Mouse (Mus musculus) activated CD4-positive, CD25-positive, alpha-beta regulatory T cell, adult 4 months (primary cell): Measurements from ENCODE around the gene Gm28102. TPM values are rescaled to one million over a fixed set of nuclear protein-coding genes. Genes with fewer than 3 reads are reported as not detected.
"Not testable (repeated sequence)": the region's sequence is repeated elsewhere in the genome, so short reads cannot be mapped to it uniquely, and the experiment has no call there.

Source experiments
- ATAC-seq: one replicate; pipeline ENCODE4 v1.8.0; 2017
- polyA plus RNA-seq, 2 experiments: library from polyadenylated mRNA; unstranded; fragments of 100-300 nt; shearing (Covaris generic); gene quantifications; one replicate each; pipeline ENCODE4 v1.2.1; 2017

The Gm28102 gene
- not detected for polyA plus RNA-seq

DNA sequence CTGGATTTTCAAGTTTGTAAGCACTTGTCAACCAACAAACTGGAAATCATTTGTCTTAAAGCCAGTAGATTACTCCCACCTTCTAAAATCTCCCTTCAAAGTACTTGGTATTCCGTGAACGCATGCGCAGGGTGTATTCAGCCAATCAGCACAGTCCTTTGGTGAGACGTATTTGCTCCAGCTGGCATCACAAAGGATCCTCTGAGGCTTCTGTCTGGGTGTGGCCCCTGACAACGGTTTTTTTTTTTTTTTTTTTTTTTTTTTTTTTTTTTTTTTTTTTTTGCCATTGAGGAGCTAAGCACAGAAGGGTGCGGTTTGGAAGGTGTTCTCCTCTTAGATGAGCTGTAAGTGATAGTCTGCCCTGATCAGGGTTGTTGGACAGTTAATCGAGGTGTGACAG, at the start of gene Gm28102:
TSS of gene Gm28102 (plus strand) at position 301 of the 400 bp plus-strand sequence.
- ATAC-seq = not testable (repeated sequence)
